Mouse (Mus musculus) lung, embryonic 15.5 days (tissue): Measurements from ENCODE around the gene Adamtsl4. TPM values are rescaled to one million over a fixed set of nuclear protein-coding genes. Genes with fewer than 3 reads are reported as not detected.

Experiments
- ATAC-seq: fragments of 200-750 bp; cut with Nextera tagmentation; 2 replicates; pipeline ENCODE4 v1.8.0; 2017; ENCODE audit warnings: moderate number of reproducible peaks, borderline replicate concordance; ENCODE audit not compliant: low FRiP score, low TSS enrichment; ENCODE audit errors: extremely low read depth
- H3K27ac ChIP-seq: fragments of 300-500 bp; sonication (generic); 2 replicates; pipeline ENCODE4 v1.5.1; 2015; ENCODE audit warnings: moderate library complexity, mild to moderate bottlenecking, inconsistent platforms
- H3K27me3 ChIP-seq: fragments of 300-500 bp; sonication (generic); 2 replicates; pipeline ENCODE4 v1.6.1; 2015; ENCODE audit warnings: inconsistent platforms
- H3K36me3 ChIP-seq: fragments of 300-500 bp; sonication (generic); 2 replicates; pipeline ENCODE4 v1.6.1; 2015; ENCODE audit warnings: inconsistent platforms
- H3K4me1 ChIP-seq: fragments of 300-500 bp; sonication (generic); 2 replicates; pipeline ENCODE4 v1.6.1; 2015; ENCODE audit warnings: inconsistent platforms
- H3K4me2 ChIP-seq: fragments of 300-500 bp; sonication (generic); 2 replicates; pipeline ENCODE4 v1.6.1; 2015; ENCODE audit warnings: inconsistent platforms, mild to moderate bottlenecking, moderate library complexity
- H3K4me3 ChIP-seq: fragments of 300-500 bp; sonication (generic); 2 replicates; pipeline ENCODE4 v1.5.1; 2015; ENCODE audit warnings: mild to moderate bottlenecking, inconsistent platforms
- H3K9ac ChIP-seq: fragments of 300-500 bp; sonication (generic); 2 replicates; pipeline ENCODE4 v1.6.1; 2015; ENCODE audit warnings: inconsistent platforms
- H3K9me3 ChIP-seq: fragments of 300-500 bp; sonication (generic); 2 replicates; pipeline ENCODE4 v1.6.1; 2016; ENCODE audit warnings: inconsistent platforms
- WGBS: fragments of 180-500 bp; shearing (Covaris S2); methylation state at CpG from one replicate; pipeline ENCODE4 v1.1.7; 2015; 5-methylcytosine and 5-hydroxymethylcytosine counted together
- polyA plus RNA-seq: library from polyadenylated mRNA; unstranded; fragments of >200 nt; fragmentation: Nextera tagmentation; extraction: Ambion mirVana; gene quantifications from 2 replicates; pipeline ENCODE4 v1.2.1, GENCODE M21; 2015

Adamtsl4 gene
- polyA plus RNA-seq, 1 experiment from 2014 or later = 5.7 TPM

GRCm38 (mm10) chr3:95663969-95664608 is 23.6 kb downstream of the Adamtsl4 start:
- H3K36me3 ChIP-seq = peaks cover 35% of the 10 kb centered on the region
- 71% methylated on average over 3 of the region's 3 CpGs for WGBS
- ATAC-seq = no peak
- H3K27me3 ChIP-seq = no peaks in the 10 kb centered on the region
- H3K4me1 ChIP-seq = peaks cover 76% of the 10 kb centered on the region
- H3K9ac ChIP-seq = no peak overlapping the region
- peak overlapping the region; percentile 94 for H3K27ac ChIP-seq
- no peak overlapping the region for H3K4me3 ChIP-seq
- H3K9me3 ChIP-seq = no peaks in the 10 kb centered on the region
- no peak overlapping the region for H3K4me2 ChIP-seq

DNA sequence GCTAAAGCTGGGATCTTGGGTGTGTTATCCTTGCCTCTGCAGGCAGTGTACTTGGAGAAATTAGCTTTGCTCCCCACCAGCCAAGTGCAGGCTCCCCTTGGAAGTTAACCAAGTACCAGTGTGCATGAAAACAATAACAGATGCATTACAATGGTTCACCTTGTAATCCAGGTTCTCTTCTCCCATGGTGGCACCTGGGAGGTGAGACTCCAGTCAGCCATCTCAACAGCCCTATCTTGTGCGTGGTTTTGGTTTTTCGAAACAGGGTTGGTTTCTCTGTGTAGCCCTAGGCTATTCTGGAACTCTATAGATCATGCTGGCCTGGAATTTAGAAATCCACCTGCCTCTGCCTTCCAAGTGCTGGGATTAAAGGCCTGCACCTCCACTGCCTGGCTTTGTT is 24.2 kb downstream of the Adamtsl4 start:
- Histone ChIP-seq H3K36me3 (peaks cover 35% of the 10 kb centered on the region), H3K9ac (no peak overlapping the region), H3K27me3 (no peaks in the 10 kb centered on the region), H3K4me3 (no peak overlapping the region), H3K9me3 (no peaks in the 10 kb centered on the region), H3K4me2 (no peak overlapping the region), H3K4me1 (peaks cover 73% of the 10 kb centered on the region), H3K27ac (peak overlapping the region; percentile 27; the same call in 1 of the 2 replicates)
- WGBS = 82% methylated on average over 2 of the region's 2 CpGs
- no peak for ATAC-seq

- Histone ChIP-seq H3K27me3 (no peaks in the 10 kb centered on the region), H3K9me3 (no peaks in the 10 kb centered on the region), H3K9ac (no peak overlapping the region), H3K27ac (no peak overlapping the region; the same call in 1 of the 2 replicates), H3K36me3 (peaks cover 35% of the 10 kb centered on the region), H3K4me2 (peak overlapping the region; percentile 79), H3K4me3 (0 out of 2 replicates have a peak overlapping the region, but pooled peaks have one; percentile 16), H3K4me1 (peaks cover 67% of the 10 kb centered on the region)
- WGBS = 74% methylated on average over 7 of the region's 7 CpGs
- ATAC-seq = no peak
Observed at GRCm38 (mm10) chr3:95662724-95663449, 24.8 kb downstream of the Adamtsl4 start.

DNA sequence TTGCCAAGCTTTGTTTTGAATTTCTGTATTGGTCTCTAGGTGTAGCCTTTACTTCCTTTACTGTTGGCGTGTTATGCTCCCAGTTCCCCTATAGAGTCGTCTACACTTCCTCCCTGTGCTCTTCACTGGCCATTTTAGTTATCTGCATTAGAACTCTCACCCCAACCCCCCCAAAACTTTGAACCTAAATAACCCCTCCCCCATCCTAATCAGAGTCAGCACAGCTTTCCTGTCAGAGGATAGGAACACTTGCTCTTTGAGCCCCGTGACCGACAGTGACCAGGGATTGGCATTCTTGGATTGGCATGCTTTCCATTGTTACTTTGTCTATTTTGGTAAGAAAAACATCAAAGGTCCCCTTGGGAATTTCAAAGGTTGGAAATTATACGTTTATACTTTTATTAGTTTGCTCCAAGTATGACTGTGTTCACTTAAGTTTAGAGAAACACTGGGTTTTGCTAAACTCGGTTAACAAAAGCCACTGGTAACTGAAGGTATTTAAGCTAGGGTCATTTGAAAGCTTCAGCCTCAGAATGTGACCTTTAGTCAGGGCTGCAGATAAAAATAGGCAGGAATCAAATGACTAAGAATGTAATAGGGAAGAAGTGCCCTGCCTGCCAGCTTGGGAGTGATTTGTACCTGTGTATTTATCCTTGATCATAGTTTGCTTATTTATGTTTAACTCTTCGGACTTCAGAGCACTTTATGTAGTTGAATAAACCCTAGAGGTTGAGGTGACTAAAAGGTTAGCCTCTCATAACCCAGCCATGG is 25.6 kb downstream of the Adamtsl4 start:
- ATAC-seq = no peak
- H3K9ac ChIP-seq = 0 out of 2 replicates have a peak overlapping the region, but pooled peaks have one; percentile 17

DNA sequence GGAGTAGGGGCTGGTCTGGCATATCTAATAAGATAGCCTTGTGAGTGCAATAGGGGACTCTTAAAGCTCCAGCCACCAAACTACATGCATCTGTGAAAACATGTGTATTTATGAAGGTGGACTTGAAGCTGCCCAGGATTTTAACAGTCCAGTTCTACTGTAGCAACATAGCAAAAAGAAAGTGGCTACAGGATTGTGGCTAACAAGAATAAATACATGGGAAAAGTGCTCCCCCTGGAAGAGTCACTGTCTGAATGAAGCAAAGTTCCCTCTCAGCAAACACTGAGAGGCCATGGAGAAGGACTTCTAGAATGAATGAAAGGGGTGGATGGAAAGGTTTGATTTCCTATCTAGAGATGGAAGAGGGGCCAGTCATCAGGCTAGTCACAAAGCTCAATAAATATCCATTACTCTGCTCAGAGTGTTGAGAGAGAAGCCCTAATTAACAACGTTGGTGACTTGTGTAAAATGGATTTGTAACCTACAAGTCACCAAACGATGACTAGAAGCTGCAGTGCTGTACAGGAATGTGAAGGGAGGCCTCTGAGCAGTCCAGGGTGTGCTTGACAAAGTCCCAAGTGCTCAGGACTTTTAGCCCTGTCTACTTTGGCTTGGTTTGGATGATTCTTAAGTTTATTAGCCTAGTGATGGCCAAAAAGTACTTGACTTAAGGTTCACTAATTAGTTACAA is 26.8 kb downstream of the Adamtsl4 start:
- H3K27ac ChIP-seq = no peak overlapping the region
- no peak for ATAC-seq
- peak overlapping the region; percentile 97 for H3K4me3 ChIP-seq
- peak overlapping the region; percentile 79 for H3K4me2 ChIP-seq
- no peaks in the 10 kb centered on the region for H3K9me3 ChIP-seq
- H3K36me3 ChIP-seq = peaks cover 35% of the 10 kb centered on the region
- no peaks in the 10 kb centered on the region for H3K27me3 ChIP-seq
- H3K4me1 ChIP-seq = peaks cover 53% of the 10 kb centered on the region
- H3K9ac ChIP-seq = peak overlapping the region; percentile 100; the same call in 1 of the 2 replicates
- 5% methylated on average over 2 of the region's 2 CpGs for WGBS

More for the DNA sequence above, 25.6 kb downstream of the Adamtsl4 start:
- Histone ChIP-seq H3K9me3 (no peaks in the 10 kb centered on the region), H3K4me3 (peak overlapping the region; percentile 16; the same call in 1 of the 2 replicates), H3K27ac (no peak overlapping the region; the same call in 1 of the 2 replicates), H3K36me3 (peaks cover 35% of the 10 kb centered on the region), H3K4me2 (peak overlapping the region; percentile 79), H3K4me1 (peaks cover 63% of the 10 kb centered on the region), H3K27me3 (no peaks in the 10 kb centered on the region)
- 14% methylated on average over 7 of the region's 7 CpGs for WGBS

- H3K4me1 ChIP-seq = peaks cover 47% of the 10 kb centered on the region
- H3K36me3 ChIP-seq = peaks cover 35% of the 10 kb centered on the region
- H3K27me3 ChIP-seq = no peaks in the 10 kb centered on the region
- H3K4me3 ChIP-seq = peak overlapping the region; percentile 97
- H3K4me2 ChIP-seq = peak overlapping the region; percentile 79
- H3K9ac ChIP-seq = peak overlapping the region; percentile 100
- WGBS = 2% methylated on average over 8 of the region's 8 CpGs
- no peak for ATAC-seq
- no peaks in the 10 kb centered on the region for H3K9me3 ChIP-seq
- H3K27ac ChIP-seq = peak overlapping the region; percentile 99
Observed at GRCm38 (mm10) chr3:95659948-95660347, 27.8 kb downstream of the Adamtsl4 start.

- under 1% methylated on average over 100 of the region's 113 CpGs for WGBS
- H3K4me2 ChIP-seq = peak overlapping the region; percentile 79
- H3K27ac ChIP-seq = peak overlapping the region; percentile 99
- peaks cover 46% of the 10 kb centered on the region for H3K4me1 ChIP-seq
- H3K9ac ChIP-seq = peak overlapping the region; percentile 100
- peaks cover 31% of the 10 kb centered on the region for H3K36me3 ChIP-seq
- H3K9me3 ChIP-seq = no peaks in the 10 kb centered on the region
- peak; percentile 66 for ATAC-seq
- H3K4me3 ChIP-seq = peak overlapping the region; percentile 97
- H3K27me3 ChIP-seq = no peaks in the 10 kb centered on the region
Observed at GRCm38 (mm10) chr3:95658868-95659712, 28.6 kb downstream of the Adamtsl4 start.

- WGBS = under 1% methylated on average over 43 of the region's 43 CpGs
- H3K27ac ChIP-seq = peak within 1 kb of the TSS; percentile 99
- peak within 1 kb of the TSS; percentile 97 for H3K4me3 ChIP-seq
- ATAC-seq = peak; percentile 97
- no peaks in the 10 kb centered on the region for H3K27me3 ChIP-seq
- peaks cover 23% of the 10 kb centered on the region for H3K36me3 ChIP-seq
- peak within 1 kb of the TSS; percentile 79 for H3K4me2 ChIP-seq
- H3K9ac ChIP-seq = peak within 1 kb of the TSS; percentile 100
- peaks cover 46% of the 10 kb centered on the region for H3K4me1 ChIP-seq
- no peaks in the 10 kb centered on the region for H3K9me3 ChIP-seq
Observed at GRCm38 (mm10) chr3:95658236-95658867, 29.4 kb downstream of the Adamtsl4 start, which contains the start of gene Mcl1. Gene Mcl1, plus strand, starts transcription at chr3:95658788.

DNA sequence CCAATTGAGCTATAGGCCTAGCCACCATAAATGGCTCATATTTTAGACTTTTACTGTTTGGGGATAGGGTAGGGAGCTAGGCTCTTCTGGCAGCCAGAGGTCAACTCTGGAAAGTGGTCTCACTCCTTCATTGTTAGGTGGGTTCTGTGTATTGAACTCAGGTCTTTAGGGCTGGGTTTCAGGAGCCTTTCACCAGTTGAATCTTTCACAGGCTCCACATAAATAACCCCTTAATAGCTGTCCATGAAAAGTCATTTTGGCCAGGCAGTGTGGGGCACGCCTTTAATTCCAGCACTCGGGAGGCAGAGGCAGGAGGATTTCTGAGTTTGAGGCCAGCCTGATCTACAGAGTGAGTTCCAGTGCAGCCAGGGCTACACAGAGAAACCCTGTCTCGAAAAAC is 30.0 kb downstream of the Adamtsl4 start:
- H3K27me3 ChIP-seq = no peaks in the 10 kb centered on the region
- H3K4me1 ChIP-seq = peaks cover 47% of the 10 kb centered on the region
- H3K4me2 ChIP-seq = peak overlapping the region; percentile 65
- H3K9ac ChIP-seq = no peak overlapping the region
- H3K36me3 ChIP-seq = peaks cover 17% of the 10 kb centered on the region
- no peaks in the 10 kb centered on the region for H3K9me3 ChIP-seq
- H3K27ac ChIP-seq = peak overlapping the region; percentile 99
- ATAC-seq = no peak
- whole genome bisulfite sequencing = 83% methylated on average over 3 of the region's 3 CpGs
- H3K4me3 ChIP-seq = peak overlapping the region; percentile 97

DNA sequence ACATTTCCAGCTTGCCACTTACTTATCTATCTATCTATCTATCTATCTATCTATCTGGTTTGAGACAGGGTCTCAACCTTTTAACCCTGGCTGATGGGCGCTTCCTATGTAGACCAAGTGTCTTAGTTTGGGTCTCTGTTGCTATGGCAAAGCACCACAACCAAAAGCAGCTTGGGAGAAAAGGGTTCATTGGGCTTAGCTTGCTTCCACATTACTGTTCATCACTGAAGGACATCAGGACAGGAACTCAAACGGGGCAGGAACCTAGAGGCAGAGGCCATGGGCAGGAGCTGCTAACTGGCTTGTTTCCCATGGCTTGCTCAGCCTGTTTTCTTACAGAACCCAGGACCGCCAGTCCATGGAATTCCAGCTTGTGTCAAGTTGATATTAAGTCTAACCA is 30.6 kb downstream of the Adamtsl4 start:
- Histone ChIP-seq H3K4me3 (no peak overlapping the region), H3K9me3 (no peaks in the 10 kb centered on the region), H3K4me1 (peaks cover 46% of the 10 kb centered on the region), H3K4me2 (no peak overlapping the region), H3K9ac (no peak overlapping the region), H3K27ac (no peak overlapping the region), H3K36me3 (peaks cover 11% of the 10 kb centered on the region), H3K27me3 (no peaks in the 10 kb centered on the region)
- 81% methylated on average over 3 of the region's 3 CpGs for WGBS
- ATAC-seq = no peak
